Mouse (Mus musculus) lung, postnatal 25 days (tissue): ENCODE measurements around the gene Psma1.

Source experiments
- DNase-seq: peaks from one replicate; pipeline ENCODE4 v3.0.0; 2022; ENCODE audit warnings: low spot score

Psma1 gene

DNA sequence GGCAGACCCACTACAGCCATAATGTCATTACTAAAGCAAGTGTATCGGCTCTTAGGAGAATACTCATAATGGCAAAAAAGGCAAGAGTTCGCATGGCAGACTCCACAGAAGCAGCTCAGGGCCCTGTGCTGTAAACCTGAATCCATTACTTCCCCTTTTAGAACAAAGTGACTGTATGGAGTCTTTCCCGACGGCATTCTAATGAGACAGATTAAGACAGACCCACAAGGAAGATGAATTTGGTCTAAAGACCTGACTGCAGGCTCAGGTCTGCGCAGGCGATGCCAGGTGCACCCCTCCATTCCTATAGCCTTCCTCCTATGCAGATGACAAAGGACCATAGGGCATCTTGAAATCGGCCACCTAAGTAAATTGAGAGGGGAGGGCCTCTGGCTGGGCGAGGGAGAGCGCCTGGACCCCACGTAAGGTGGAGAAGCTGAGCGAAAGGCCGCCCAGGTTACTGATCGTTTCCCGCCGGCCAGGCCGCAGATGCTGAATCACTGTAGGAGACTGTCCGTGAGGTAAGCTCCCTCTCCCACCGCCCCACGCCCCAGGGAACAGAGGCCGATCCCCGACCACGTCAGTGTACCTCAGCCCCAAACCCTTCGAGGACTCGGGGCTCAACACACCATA is 430 bp downstream of the Psma1 start:
- DNase-seq = no peak

- DNase-seq = no peak
These were observed 7.5 kb downstream of the Psma1 start for GRCm38 (mm10) chr7:114268446-114268845.

GRCm38 (mm10) chr7:114253885-114254833 is 21.8 kb downstream of the Psma1 start, which contains the start of gene Copb1:
Gene Copb1, minus strand, starts transcription at chr7:114254711.
- peak; percentile 96 for DNase-seq

DNA sequence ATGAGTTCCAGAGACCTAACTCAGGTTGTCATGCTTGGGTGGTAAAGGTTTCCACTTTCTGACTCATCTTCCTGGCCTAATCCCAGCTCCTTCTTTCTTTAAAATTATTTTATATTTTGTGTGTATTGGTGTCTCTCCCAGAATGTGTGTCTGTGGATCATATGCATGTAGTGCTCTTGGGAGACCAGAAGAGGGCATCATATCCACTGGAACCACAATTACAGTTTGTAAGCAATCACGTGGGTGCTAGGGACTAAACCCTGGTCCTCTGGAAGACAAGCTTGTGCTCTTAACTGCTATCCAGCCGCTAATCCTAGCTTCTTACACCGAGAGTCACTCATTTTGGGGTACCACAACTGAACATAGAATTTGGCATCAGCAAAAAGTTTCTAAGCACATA is 24.2 kb downstream of the Psma1 start:
- no peak for DNase-seq

DNA sequence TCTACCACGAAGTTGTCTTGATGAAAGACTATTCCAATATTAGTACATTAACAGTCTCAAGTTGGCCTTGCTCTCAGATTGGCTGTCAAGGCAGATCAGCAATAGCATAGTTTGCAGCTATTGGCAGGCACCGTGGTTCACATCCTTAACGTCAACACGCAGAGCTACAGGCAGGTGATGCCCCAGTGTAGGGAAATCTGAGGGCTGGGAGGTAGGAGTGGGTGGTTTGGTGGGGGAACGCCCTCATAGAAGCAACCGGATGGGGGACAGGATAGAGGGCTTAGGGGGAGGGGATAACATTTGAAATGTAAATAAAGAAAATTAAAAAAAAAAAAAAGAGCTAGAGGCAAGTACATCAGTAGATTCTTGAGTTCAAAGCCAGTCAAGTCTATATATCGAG is 41.9 kb downstream of the Psma1 start:
- no peak for DNase-seq

GRCm38 (mm10) chr7:114232982-114233381 is 42.9 kb downstream of the Psma1 start:
- no peak for DNase-seq

DNA sequence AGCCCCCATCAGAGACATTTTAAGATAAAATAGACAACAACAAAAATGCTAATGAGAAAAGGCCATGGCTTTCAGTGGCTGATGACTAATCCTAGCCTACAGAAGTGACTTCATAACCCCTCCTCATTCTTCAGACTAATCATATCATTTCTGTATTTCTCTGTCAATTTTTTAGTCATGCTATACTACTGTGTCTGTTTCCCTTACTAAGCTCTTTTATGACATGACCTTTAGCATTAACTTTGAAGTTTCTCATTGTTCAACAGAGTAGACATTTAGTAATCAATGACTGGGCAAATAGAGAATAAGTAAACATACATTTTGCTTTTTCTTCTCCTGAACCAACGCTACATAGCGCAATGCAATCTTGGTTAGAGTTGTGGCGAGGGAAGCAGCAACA is 44.1 kb downstream of the Psma1 start:
- DNase-seq = no peak

DNA sequence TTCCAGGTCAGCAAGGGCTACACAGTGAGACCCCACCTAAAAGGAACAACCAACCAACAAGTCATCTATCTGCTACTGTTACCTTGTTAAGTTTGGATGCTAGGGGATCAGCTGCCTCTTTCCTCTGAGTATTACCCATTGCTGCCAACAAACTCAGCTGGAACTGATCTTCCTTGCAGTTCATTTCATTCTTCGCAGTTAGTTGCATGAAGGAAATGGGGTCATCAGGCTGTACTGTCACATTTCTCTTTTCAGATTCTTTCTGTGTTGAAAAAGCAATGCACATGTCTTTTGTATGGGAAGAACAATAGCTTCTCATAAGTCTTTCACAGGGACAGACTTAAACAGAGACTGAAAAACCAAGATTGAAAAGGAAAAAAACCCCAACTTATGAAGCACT is 49.4 kb downstream of the Psma1 start:
- DNase-seq = peak; percentile 37

- DNase-seq = no peak
These were observed 55.5 kb downstream of the Psma1 start for GRCm38 (mm10) chr7:114220433-114220832.

- no peak for DNase-seq
These were observed 59.0 kb downstream of the Psma1 start for GRCm38 (mm10) chr7:114216908-114217307.
